Mouse (Mus musculus) MEL (cell line): Measurements from ENCODE around the gene Pkmyt1.

Experiments
- CTCF ChIP-seq, 3 experiments: IDR thresholded peaks in 2 of 3; conservative IDR thresholded peaks in 1 of 3; 2 replicates each; pipeline ENCODE4 v1.5.1; 2011 to 2012; ENCODE audit warnings: low read length in 3 of 3, low read depth in 2 of 3, mild to moderate bottlenecking in 2 of 3, improper control_type of control experiment in 1 of 3, inconsistent platforms in 1 of 3, mixed read lengths in 1 of 3, moderate library complexity in 1 of 3; ENCODE audit not compliant: control insufficient read depth in 1 of 3, insufficient read depth in 1 of 3, poor library complexity in 1 of 3, severe bottlenecking in 1 of 3
- ELF1 ChIP-seq: IDR thresholded peaks from 2 replicates; pipeline ENCODE4 v1.6.1; 2014; ENCODE audit warnings: low read depth, mild to moderate bottlenecking, inconsistent platforms, low read length, improper control_type of control experiment, moderate library complexity
- ETS1 ChIP-seq: IDR thresholded peaks from 2 replicates; pipeline ENCODE4 v1.6.1; 2012; ENCODE audit warnings: low read depth, mild to moderate bottlenecking, inconsistent platforms, low read length, improper control_type of control experiment, moderate library complexity
- GABPA ChIP-seq: IDR thresholded peaks from 2 replicates; pipeline ENCODE4 v1.6.1; 2012; ENCODE audit warnings: low read depth, mild to moderate bottlenecking, inconsistent platforms, low read length, improper control_type of control experiment, moderate library complexity
- HCFC1 ChIP-seq: IDR thresholded peaks from 2 replicates; pipeline ENCODE4 v1.6.1; 2012; ENCODE audit warnings: low read depth, mild to moderate bottlenecking, inconsistent platforms, low read length, improper control_type of control experiment, moderate library complexity
- JUND ChIP-seq: IDR thresholded peaks from 2 replicates; pipeline ENCODE4 v1.6.1; 2011; ENCODE audit warnings: low read depth, mild to moderate bottlenecking, improper control_type of control experiment, low read length
- POLR2A ChIP-seq, 2 experiments: IDR thresholded peaks; 2 replicates each; pipeline ENCODE4 v1.6.1; 2011 to 2012; ENCODE audit warnings: low read length in 2 of 2, mild to moderate bottlenecking in 2 of 2, control low read depth in 1 of 2, improper control_type of control experiment in 1 of 2, low read depth in 1 of 2, moderate library complexity in 1 of 2; ENCODE audit not compliant: control insufficient read depth in 1 of 2, insufficient read depth in 1 of 2, poor library complexity in 1 of 2
- POLR2AphosphoS2 ChIP-seq: IDR thresholded peaks from 2 replicates; pipeline ENCODE4 v1.6.1; 2011; ENCODE audit warnings: low read length, improper control_type of control experiment
- USF1 ChIP-seq: IDR thresholded peaks from 2 replicates; pipeline ENCODE4 v1.6.1; 2014; ENCODE audit warnings: low read depth, mild to moderate bottlenecking, inconsistent platforms, low read length, improper control_type of control experiment, moderate library complexity
- USF2 ChIP-seq, 2 experiments: IDR thresholded peaks; 2 replicates each; pipeline ENCODE4 v1.6.1; 2011 to 2012; ENCODE audit warnings: improper control_type of control experiment in 2 of 2, low read length in 2 of 2, borderline replicate concordance in 1 of 2, inconsistent platforms in 1 of 2, low read depth in 1 of 2, mild to moderate bottlenecking in 1 of 2; ENCODE audit not compliant: insufficient read depth in 1 of 2
- ZMIZ1 ChIP-seq: IDR thresholded peaks from 2 replicates; pipeline ENCODE4 v1.6.1; 2012; ENCODE audit warnings: low read depth, mild to moderate bottlenecking, inconsistent platforms, low read length, improper control_type of control experiment, moderate library complexity

- no peak for TF ChIP-seq CTCF (IDR thresholded peaks at IDR 0.05 in 2 of 3, conservative IDR thresholded peaks at IDR 0.05 in 1 of 3; ENCODE audit: control insufficient read depth in 1 of 3, insufficient read depth in 1 of 3, low read depth in 2 of 3, low read length in 3 of 3, poor library complexity in 1 of 3, severe bottlenecking in 1 of 3)
- TF ChIP-seq GABPA, result no peak
- TF ChIP-seq JUND, result no peak
- no peak for TF ChIP-seq USF1
- no peak for TF ChIP-seq HCFC1
- TF ChIP-seq ETS1, result no peak
- TF ChIP-seq USF2 (IDR thresholded peaks at IDR 0.05; ENCODE audit: borderline replicate concordance in 1 of 2, insufficient read depth in 1 of 2, low read depth in 1 of 2, low read length in 2 of 2), result no peak
- TF ChIP-seq POLR2A (IDR thresholded peaks at IDR 0.05; ENCODE audit: control insufficient read depth in 1 of 2, insufficient read depth in 1 of 2, low read depth in 1 of 2, low read length in 2 of 2, poor library complexity in 1 of 2), result no peak
- no peak for TF ChIP-seq ELF1
- TF ChIP-seq POLR2AphosphoS2, result no peak
- TF ChIP-seq ZMIZ1, result no peak
Measured at GRCm38 (mm10) chr17:23705525-23706104, 20.5 kb upstream of the Pkmyt1 start.
